30 mouse cellular contexts compared by ENCODE assay signal in genomic region chr15:100387544-100388223, GRCm38 (mm10). TPM values are rescaled to one million over a fixed set of nuclear protein-coding genes. Genes with fewer than 3 reads are reported as not detected.
DNase-seq lines count a peak whose midpoint lies in the region; ATAC-seq and TF ChIP-seq lines count a peak whose summit lies in the region.
"Had no signal": no experiment of that assay in that cellular context is flagged by ENCODE, and none has a peak within 500 bp of the region (broad histone marks: within the 10 kb centered on the region; RNA-seq: fewer than 3 reads in every experiment).

No protein-coding gene starts in this region.

- no peak for DNase-seq in kidney, postnatal 4 days
- no peak for DNase-seq in liver, embryonic 13.5 days
- DNase-seq in liver, postnatal 0 days: no peak
- DNase-seq in lung, postnatal 25 days (ENCODE audit: low spot score): peak; percentile 44
- DNase-seq in frontal cortex, postnatal 10 days (ENCODE audit: low spot score in 2 of 2): no peak
- DNase-seq: cerebellum, adult 2 months; cerebellum, postnatal 25 days; gastrocnemius, postnatal 14 days; heart, adult 11 months; kidney, adult 9 months; left cerebral cortex, postnatal 4 days; right cerebral cortex, postnatal 4 days had no signal

- H3K4me2 ChIP-seq in kidney, embryonic 16.5 days (replicated peaks; ENCODE audit: low read depth, low read length): no peak overlapping the region
- no peak overlapping the region for H3K4me2 ChIP-seq in liver, embryonic 13.5 days
- 0 out of 2 replicates have a peak overlapping the region, but pooled peaks have one; percentile 6 for H3K4me2 ChIP-seq in liver, postnatal 0 days (ENCODE audit: low read depth, low read length)
- H3K4me2 ChIP-seq in forebrain, embryonic 15.5 days (replicated peaks): no peak overlapping the region
- H3K4me2 ChIP-seq: embryonic facial prominence, embryonic 15.5 days; forebrain, embryonic 12.5 days; heart, embryonic 15.5 days; midbrain, embryonic 11.5 days; neural tube, embryonic 13.5 days had no signal

- H3K9me3 ChIP-seq in kidney, embryonic 16.5 days (ENCODE audit: low read length): no peaks in the 10 kb centered on the region
- no peaks in the 10 kb centered on the region for H3K9me3 ChIP-seq in liver, embryonic 13.5 days (replicated peaks)
- no peaks in the 10 kb centered on the region for H3K9me3 ChIP-seq in liver, postnatal 0 days (ENCODE audit: low read length)
- no peaks in the 10 kb centered on the region for H3K9me3 ChIP-seq in forebrain, embryonic 15.5 days
- H3K9me3 ChIP-seq: embryonic facial prominence, embryonic 10.5 days; embryonic facial prominence, embryonic 15.5 days; forebrain, embryonic 12.5 days; heart, embryonic 10.5 days; heart, embryonic 15.5 days; neural tube, embryonic 13.5 days had no signal

- H3K27ac ChIP-seq in kidney, embryonic 16.5 days (ENCODE audit: low read length): no peak overlapping the region
- peak overlapping the region; percentile 25; the same call in 1 of the 2 replicates for H3K27ac ChIP-seq in liver, embryonic 13.5 days
- peak overlapping the region; percentile 34; the same call in 1 of the 2 replicates for H3K27ac ChIP-seq in liver, postnatal 0 days (ENCODE audit: low read depth)
- no peak overlapping the region for H3K27ac ChIP-seq in forebrain, embryonic 15.5 days (replicated peaks)
- H3K27ac ChIP-seq: embryonic facial prominence, embryonic 10.5 days; embryonic facial prominence, embryonic 15.5 days; forebrain, embryonic 12.5 days; heart, embryonic 10.5 days; heart, embryonic 15.5 days; layer of hippocampus, adult 2 months; neural tube, embryonic 13.5 days had no signal

- no peak for TF ChIP-seq CTCF in liver, postnatal 0 days (IDR thresholded peaks at IDR 0.05; ENCODE audit: low read depth)

- H3K4me3 ChIP-seq in kidney, embryonic 16.5 days (ENCODE audit: low read length): no peak overlapping the region
- H3K4me3 ChIP-seq in liver, embryonic 13.5 days (replicated peaks): no peak overlapping the region
- H3K4me3 ChIP-seq in liver, postnatal 0 days (ENCODE audit: low read depth, low read length): no peak overlapping the region
- H3K4me3 ChIP-seq in forebrain, embryonic 15.5 days: no peak overlapping the region
- H3K4me3 ChIP-seq: embryonic facial prominence, embryonic 10.5 days; embryonic facial prominence, embryonic 15.5 days; forebrain, embryonic 12.5 days; heart, embryonic 10.5 days; heart, embryonic 15.5 days; layer of hippocampus, adult 2 months; neural tube, embryonic 13.5 days had no signal

- peaks cover 9% of the 10 kb centered on the region; the same call in 1 of the 2 replicates for H3K4me1 ChIP-seq in kidney, embryonic 16.5 days (ENCODE audit: insufficient read depth, low read length)
- peaks cover 45% of the 10 kb centered on the region for H3K4me1 ChIP-seq in liver, embryonic 13.5 days (replicated peaks)
- peaks cover 12% of the 10 kb centered on the region for H3K4me1 ChIP-seq in liver, postnatal 0 days (ENCODE audit: insufficient read depth)
- no peaks in the 10 kb centered on the region for H3K4me1 ChIP-seq in forebrain, embryonic 15.5 days
- H3K4me1 ChIP-seq: embryonic facial prominence, embryonic 15.5 days had no signal

- no peaks in the 10 kb centered on the region for H3K27me3 ChIP-seq in kidney, embryonic 16.5 days (ENCODE audit: insufficient read depth, low read length)
- no peaks in the 10 kb centered on the region for H3K27me3 ChIP-seq in liver, embryonic 13.5 days
- no peaks in the 10 kb centered on the region for H3K27me3 ChIP-seq in liver, postnatal 0 days (ENCODE audit: insufficient read depth, low read length)
- no peaks in the 10 kb centered on the region for H3K27me3 ChIP-seq in forebrain, embryonic 15.5 days
- H3K27me3 ChIP-seq: embryonic facial prominence, embryonic 15.5 days; forebrain, embryonic 12.5 days; heart, embryonic 15.5 days; neural tube, embryonic 13.5 days had no signal

- no peak for TF ChIP-seq EP300 in liver, postnatal 0 days (IDR thresholded peaks at IDR 0.05; ENCODE audit: low read depth)

- H3K9ac ChIP-seq in kidney, embryonic 16.5 days (replicated peaks; ENCODE audit: low read length): no peak overlapping the region
- no peak overlapping the region for H3K9ac ChIP-seq in liver, embryonic 13.5 days
- H3K9ac ChIP-seq in liver, postnatal 0 days (replicated peaks): no peak overlapping the region
- no peak overlapping the region for H3K9ac ChIP-seq in forebrain, embryonic 15.5 days (replicated peaks)
- H3K9ac ChIP-seq: embryonic facial prominence, embryonic 15.5 days; forebrain, embryonic 12.5 days; heart, embryonic 15.5 days; neural tube, embryonic 13.5 days had no signal

- no peaks in the 10 kb centered on the region for H3K36me3 ChIP-seq in kidney, embryonic 16.5 days (ENCODE audit: insufficient read depth, low read length)
- H3K36me3 ChIP-seq in liver, embryonic 13.5 days: peaks cover 32% of the 10 kb centered on the region
- H3K36me3 ChIP-seq in liver, postnatal 0 days (replicated peaks; ENCODE audit: insufficient read depth, low read length): peaks cover 2% of the 10 kb centered on the region; the same call in 1 of the 2 replicates
- H3K36me3 ChIP-seq in forebrain, embryonic 15.5 days: no peaks in the 10 kb centered on the region
- H3K36me3 ChIP-seq: embryonic facial prominence, embryonic 15.5 days; forebrain, embryonic 12.5 days; heart, embryonic 10.5 days; heart, embryonic 15.5 days had no signal

- ATAC-seq in kidney, embryonic 16.5 days (ENCODE audit: low FRiP score, low TSS enrichment): peak; percentile 49; the same call in 1 of the 2 replicates
- ATAC-seq in liver, embryonic 13.5 days (ENCODE audit: low read depth): no peak
- peak; percentile 42; the same call in 1 of the 2 replicates for ATAC-seq in liver, postnatal 0 days
- no peak for ATAC-seq in forebrain, embryonic 15.5 days (replicated peaks)
- no peak for ATAC-seq in CD4-positive, CD25-positive, alpha-beta regulatory T cell, adult 4 months
- ATAC-seq: hindbrain, embryonic 16.5 days; midbrain, embryonic 16.5 days had no signal

- WGBS in kidney, embryonic 16.5 days: 86% methylated on average over 17 of the region's 17 CpGs
- WGBS in liver, embryonic 13.5 days (ENCODE audit: insufficient replicate concordance): 91% methylated on average over 17 of the region's 17 CpGs
- 79% methylated on average over 17 of the region's 17 CpGs for WGBS in liver, postnatal 0 days (ENCODE audit: insufficient replicate concordance)
- WGBS in forebrain, embryonic 15.5 days: 93% methylated on average over 17 of the region's 17 CpGs

RNA-seq across cellular contexts. Expression of gene Higd1c, which starts 23.3 kb away (rescaled TPM):
- 0.35 and 1.3 TPM in 2 replicates for polyA plus RNA-seq in kidney, embryonic 16.5 days (2015; fragmentation: Nextera tagmentation; extraction: Ambion mirVana)
- not detected in 2 replicates for polyA plus RNA-seq in liver, embryonic 13.5 days (2015; fragmentation: Nextera tagmentation; extraction: Ambion mirVana)
- polyA plus RNA-seq in liver, postnatal 0 days (2015; fragmentation: Nextera tagmentation; extraction: Ambion mirVana): not detected in 2 replicates
- polyA plus RNA-seq in forebrain, embryonic 15.5 days (2015; fragmentation: Nextera tagmentation; extraction: Ambion mirVana): not detected in 2 replicates
- not detected for polyA plus RNA-seq in CD4-positive, CD25-positive, alpha-beta regulatory T cell, adult 4 months (2017; shearing (Covaris generic))
- polyA plus RNA-seq: cerebellum, adult 2 months; embryonic facial prominence, embryonic 10.5 days; embryonic facial prominence, embryonic 15.5 days; forebrain, embryonic 12.5 days; heart, embryonic 10.5 days; heart, embryonic 15.5 days; hindbrain, embryonic 11.5 days; hindbrain, embryonic 16.5 days; intestine, embryonic 14.5 days; limb, embryonic 14.5 days; midbrain, embryonic 11.5 days; midbrain, embryonic 16.5 days; testis, adult 2 months; thymus, postnatal 0 days had no signal

RNA-seq across cellular contexts. Expression of gene Gm5475, which starts 34.3 kb away (rescaled TPM):
- 0.19 and 0.22 TPM in 2 replicates for polyA plus RNA-seq in kidney, embryonic 16.5 days (2015; fragmentation: Nextera tagmentation; extraction: Ambion mirVana)
- polyA plus RNA-seq in liver, embryonic 13.5 days (2015; fragmentation: Nextera tagmentation; extraction: Ambion mirVana): not detected in 2 replicates
- polyA plus RNA-seq in liver, postnatal 0 days (2015; fragmentation: Nextera tagmentation; extraction: Ambion mirVana): 0.04 TPM in 1 of 2 replicates, not detected in the other
- 0.06 TPM in 1 of 2 replicates, not detected in the other for polyA plus RNA-seq in forebrain, embryonic 15.5 days (2015; fragmentation: Nextera tagmentation; extraction: Ambion mirVana)
- not detected for polyA plus RNA-seq in CD4-positive, CD25-positive, alpha-beta regulatory T cell, adult 4 months (2017; shearing (Covaris generic))
- polyA plus RNA-seq: cerebellum, adult 2 months; embryonic facial prominence, embryonic 10.5 days; heart, embryonic 10.5 days; heart, embryonic 15.5 days; hindbrain, embryonic 11.5 days; intestine, embryonic 14.5 days; midbrain, embryonic 11.5 days had no signal

RNA-seq across cellular contexts. Expression of gene Mettl7a2, which starts 34.7 kb away (rescaled TPM):
- polyA plus RNA-seq in kidney, embryonic 16.5 days (2015; fragmentation: Nextera tagmentation; extraction: Ambion mirVana): 0.41 and 0.60 TPM in 2 replicates
- polyA plus RNA-seq in liver, embryonic 13.5 days (2015; fragmentation: Nextera tagmentation; extraction: Ambion mirVana): not detected in 2 replicates
- not detected in 2 replicates for polyA plus RNA-seq in liver, postnatal 0 days (2015; fragmentation: Nextera tagmentation; extraction: Ambion mirVana)
- not detected in 2 replicates for polyA plus RNA-seq in forebrain, embryonic 15.5 days (2015; fragmentation: Nextera tagmentation; extraction: Ambion mirVana)
- not detected for polyA plus RNA-seq in CD4-positive, CD25-positive, alpha-beta regulatory T cell, adult 4 months (2017; shearing (Covaris generic))
- polyA plus RNA-seq: cerebellum, adult 2 months; embryonic facial prominence, embryonic 10.5 days; embryonic facial prominence, embryonic 15.5 days; forebrain, embryonic 12.5 days; heart, embryonic 10.5 days; heart, embryonic 15.5 days; hindbrain, embryonic 11.5 days; hindbrain, embryonic 16.5 days; intestine, embryonic 14.5 days; midbrain, embryonic 11.5 days; midbrain, embryonic 16.5 days; neural tube, embryonic 13.5 days; testis, adult 2 months; thymus, postnatal 0 days had no signal

RNA-seq across cellular contexts. Expression of gene Methig1, which starts 34.7 kb away (rescaled TPM):
- 0.60 and 0.94 TPM in 2 replicates for polyA plus RNA-seq in kidney, embryonic 16.5 days (2015; fragmentation: Nextera tagmentation; extraction: Ambion mirVana)
- polyA plus RNA-seq in liver, embryonic 13.5 days (2015; fragmentation: Nextera tagmentation; extraction: Ambion mirVana): not detected in 2 replicates
- 0.12 and 0.15 TPM in 2 replicates for polyA plus RNA-seq in liver, postnatal 0 days (2015; fragmentation: Nextera tagmentation; extraction: Ambion mirVana)
- polyA plus RNA-seq in forebrain, embryonic 15.5 days (2015; fragmentation: Nextera tagmentation; extraction: Ambion mirVana): not detected in 2 replicates
- not detected for polyA plus RNA-seq in CD4-positive, CD25-positive, alpha-beta regulatory T cell, adult 4 months (2017; shearing (Covaris generic))
- polyA plus RNA-seq: cerebellum, adult 2 months; embryonic facial prominence, embryonic 10.5 days; embryonic facial prominence, embryonic 15.5 days; forebrain, embryonic 12.5 days; heart, embryonic 15.5 days; hindbrain, embryonic 16.5 days; intestine, embryonic 14.5 days; limb, embryonic 14.5 days; midbrain, embryonic 11.5 days; midbrain, embryonic 16.5 days; testis, adult 2 months had no signal

RNA-seq across cellular contexts. Expression of gene Slc11a2, which starts 37.2 kb away (rescaled TPM):
- polyA plus RNA-seq in kidney, embryonic 16.5 days (2015; fragmentation: Nextera tagmentation; extraction: Ambion mirVana): 36.8 and 37.4 TPM in 2 replicates
- polyA plus RNA-seq in liver, embryonic 13.5 days (2015; fragmentation: Nextera tagmentation; extraction: Ambion mirVana): 46.8 and 57.1 TPM in 2 replicates
- 15.0 and 16.3 TPM in 2 replicates for polyA plus RNA-seq in liver, postnatal 0 days (2015; fragmentation: Nextera tagmentation; extraction: Ambion mirVana)
- 22.2 and 23.5 TPM in 2 replicates for polyA plus RNA-seq in forebrain, embryonic 15.5 days (2015; fragmentation: Nextera tagmentation; extraction: Ambion mirVana)
- 10 to 100 TPM; 31.4 to 39.1 TPM for polyA plus RNA-seq in CD4-positive, CD25-positive, alpha-beta regulatory T cell, adult 4 months (2017; shearing (Covaris generic))

Comparison
In these comparisons a context has a peak if more than half of its experiments do, and no peak if none do; other contexts are left out.
1. ATAC-seq: peak in kidney, embryonic 16.5 days (single experiment) and liver, postnatal 0 days (single experiment); none in liver, embryonic 13.5 days (single experiment), forebrain, embryonic 15.5 days (single experiment) and CD4-positive, CD25-positive, alpha-beta regulatory T cell, adult 4 months (single experiment).
2. H3K27ac ChIP-seq: peak in liver, embryonic 13.5 days (single experiment) and liver, postnatal 0 days (single experiment); none in kidney, embryonic 16.5 days (single experiment) and forebrain, embryonic 15.5 days (single experiment).